25 mouse cellular contexts compared by ENCODE assay signal in genomic region chr7:139842397-139842796, GRCm38 (mm10). TPM values are rescaled to one million over a fixed set of nuclear protein-coding genes. Genes with fewer than 3 reads are reported as not detected.
DNase-seq lines count a peak whose midpoint lies in the region; ATAC-seq and TF ChIP-seq lines count a peak whose summit lies in the region.
"Had no signal": no experiment of that assay in that cellular context is flagged by ENCODE, and none has a peak within 500 bp of the region (broad histone marks: within the 10 kb centered on the region; RNA-seq: fewer than 3 reads in every experiment).

No protein-coding gene starts in this region.

- H3K79me2 ChIP-seq in C2C12 (ENCODE audit: control insufficient read depth, insufficient read depth), result no peaks in the 10 kb centered on the region

- no peaks in the 10 kb centered on the region for H3K9me3 ChIP-seq in hindbrain, postnatal 0 days (ENCODE audit: low read length)
- H3K9me3 ChIP-seq in hindbrain, embryonic 14.5 days (ENCODE audit: control insufficient read depth, low read length), result no peaks in the 10 kb centered on the region
- H3K9me3 ChIP-seq in lung, embryonic 14.5 days (ENCODE audit: low read depth, low read length), result no peaks in the 10 kb centered on the region
- H3K9me3 ChIP-seq: heart, embryonic 12.5 days; heart, embryonic 15.5 days; hindbrain, embryonic 13.5 days had no signal

- H3K27me3 ChIP-seq in hindbrain, postnatal 0 days (ENCODE audit: insufficient read depth, low read length), result no peaks in the 10 kb centered on the region
- H3K27me3 ChIP-seq in hindbrain, embryonic 14.5 days (ENCODE audit: control insufficient read depth, insufficient read depth, low read length), result no peaks in the 10 kb centered on the region
- H3K27me3 ChIP-seq in lung, embryonic 14.5 days (ENCODE audit: insufficient read depth, low read length), result no peaks in the 10 kb centered on the region
- H3K27me3 ChIP-seq in C2C12 (ENCODE audit: control insufficient read depth, insufficient read depth, insufficient read length), result no peaks in the 10 kb centered on the region
- H3K27me3 ChIP-seq: hindbrain, embryonic 13.5 days had no signal

- WGBS in hindbrain, postnatal 0 days, result 44% methylated on average over 6 of the region's 6 CpGs
- 63% methylated on average over 6 of the region's 6 CpGs for WGBS in hindbrain, embryonic 14.5 days
- WGBS in lung, embryonic 14.5 days, result 45% methylated on average over 6 of the region's 6 CpGs

- H3K27ac ChIP-seq in hindbrain, postnatal 0 days, result no peak overlapping the region
- H3K27ac ChIP-seq in hindbrain, embryonic 14.5 days, result no peak overlapping the region
- no peak overlapping the region for H3K27ac ChIP-seq in lung, embryonic 14.5 days (ENCODE audit: low read depth)
- H3K27ac ChIP-seq: gastrocnemius, adult 2 months; heart, embryonic 15.5 days; hindbrain, embryonic 10.5 days; hindbrain, embryonic 13.5 days had no signal

- DNase-seq in hindbrain, postnatal 0 days (ENCODE audit: low spot score), result peak; percentile 14
- DNase-seq in hindbrain, embryonic 14.5 days (ENCODE audit: low spot score), result no peak
- DNase-seq in lung, embryonic 14.5 days, result peak; percentile 25
- DNase-seq in lung, postnatal 36 days, result no peak
- peak; percentile 15 for DNase-seq in skeletal muscle tissue, adult 2 months (ENCODE audit: low read depth, low spot score)
- no peak for DNase-seq in right cerebral cortex, postnatal 36 days (ENCODE audit: low spot score in 2 of 2)
- DNase-seq: adrenal gland, adult 2 months; adrenal gland, postnatal 14 days; B cell, adult 2 months; cerebellum, adult 11 months; cerebellum, adult 2 months; forebrain, postnatal 0 days; gastrocnemius, adult 2 months; gastrocnemius, postnatal 14 days; heart, adult 18-20 months; heart, postnatal 10 days; heart, postnatal 36 days had no signal

- no peaks in the 10 kb centered on the region; the same call in 1 of the 2 replicates for H3K36me3 ChIP-seq in hindbrain, postnatal 0 days (ENCODE audit: insufficient read depth, low read length)
- no peaks in the 10 kb centered on the region; the same call in 1 of the 2 replicates for H3K36me3 ChIP-seq in hindbrain, embryonic 14.5 days (replicated peaks; ENCODE audit: control insufficient read depth, insufficient read depth)
- H3K36me3 ChIP-seq in lung, embryonic 14.5 days (ENCODE audit: insufficient read depth), result no peaks in the 10 kb centered on the region
- H3K36me3 ChIP-seq in C2C12 (ENCODE audit: control insufficient read depth, insufficient read depth), result no peaks in the 10 kb centered on the region
- H3K36me3 ChIP-seq: heart, embryonic 12.5 days; heart, embryonic 15.5 days had no signal

- no peak; the same call in 1 of the 2 replicates for ATAC-seq in hindbrain, postnatal 0 days
- ATAC-seq in hindbrain, embryonic 14.5 days (ENCODE audit: low FRiP score), result no peak
- no peak for ATAC-seq in lung, embryonic 14.5 days (ENCODE audit: insufficient read depth)
- ATAC-seq: CD4-positive, CD25-positive, alpha-beta regulatory T cell, adult 4 months; forebrain, embryonic 14.5 days had no signal

- no peaks in the 10 kb centered on the region for H3K79me3 ChIP-seq in C2C12 (ENCODE audit: low read depth)

- H3K4me2 ChIP-seq in hindbrain, postnatal 0 days (ENCODE audit: low read depth, low read length), result no peak overlapping the region
- no peak overlapping the region for H3K4me2 ChIP-seq in hindbrain, embryonic 14.5 days (replicated peaks)
- no peak overlapping the region for H3K4me2 ChIP-seq in lung, embryonic 14.5 days
- H3K4me2 ChIP-seq: heart, embryonic 12.5 days; heart, embryonic 15.5 days; hindbrain, embryonic 13.5 days had no signal

- no peak overlapping the region for H3ac ChIP-seq in C2C12 (ENCODE audit: control insufficient read depth, insufficient read length, low read depth)

- TF ChIP-seq CTCF in hindbrain, postnatal 0 days (IDR thresholded peaks at IDR 0.05; ENCODE audit: low read depth), result no peak
- no peak for TF ChIP-seq CTCF in lung, embryonic 14.5 days (IDR thresholded peaks at IDR 0.05; ENCODE audit: low read depth)
- TF ChIP-seq CTCF in C2C12 (IDR thresholded peaks at IDR 0.05; ENCODE audit: control insufficient read depth, insufficient read depth, insufficient read length), result no peak

- no peak overlapping the region for H3K9ac ChIP-seq in hindbrain, postnatal 0 days (replicated peaks; ENCODE audit: low read length)
- H3K9ac ChIP-seq in hindbrain, embryonic 14.5 days, result no peak overlapping the region
- no peak overlapping the region for H3K9ac ChIP-seq in lung, embryonic 14.5 days
- H3K9ac ChIP-seq: forebrain, postnatal 0 days; heart, embryonic 12.5 days; heart, embryonic 15.5 days; hindbrain, embryonic 13.5 days had no signal

- no peak overlapping the region for H3K4me3 ChIP-seq in hindbrain, postnatal 0 days (ENCODE audit: low read length)
- no peak overlapping the region for H3K4me3 ChIP-seq in hindbrain, embryonic 14.5 days (replicated peaks; ENCODE audit: low read length)
- H3K4me3 ChIP-seq in lung, embryonic 14.5 days (ENCODE audit: low read depth, low read length), result no peak overlapping the region
- H3K4me3 ChIP-seq in C2C12 (ENCODE audit: insufficient read depth, poor library complexity, severe bottlenecking), result no peak overlapping the region
- H3K4me3 ChIP-seq: gastrocnemius, adult 2 months; heart, embryonic 12.5 days; heart, embryonic 15.5 days; hindbrain, embryonic 10.5 days; hindbrain, embryonic 13.5 days had no signal

- peaks cover 5% of the 10 kb centered on the region; the same call in 1 of the 2 replicates for H3K4me1 ChIP-seq in hindbrain, postnatal 0 days (ENCODE audit: insufficient read depth, low read length)
- H3K4me1 ChIP-seq in hindbrain, embryonic 14.5 days (replicated peaks; ENCODE audit: control insufficient read depth, insufficient read depth, low read length), result peaks cover 5% of the 10 kb centered on the region; the same call in 1 of the 2 replicates
- H3K4me1 ChIP-seq in lung, embryonic 14.5 days (ENCODE audit: insufficient read depth), result no peaks in the 10 kb centered on the region
- H3K4me1 ChIP-seq: heart, embryonic 15.5 days had no signal

TF ChIP-seq in C2C12, 6 proteins besides CTCF, POLR2A, EP300 and RAD21:
- TF ChIP-seq MAX (IDR thresholded peaks at IDR 0.05), result no peak
- no peak for TF ChIP-seq MYOG (IDR thresholded peaks at IDR 0.05; ENCODE audit: control insufficient read depth, extremely low read depth, insufficient read length)
- TF ChIP-seq USF1 (IDR thresholded peaks at IDR 0.05; ENCODE audit: low read depth), result no peak
- no peak for TF ChIP-seq CEBPB (IDR thresholded peaks at IDR 0.05; ENCODE audit: low read depth)
- peak; percentile 59 for TF ChIP-seq MYOD1 (IDR thresholded peaks at IDR 0.05; ENCODE audit: control insufficient read depth, insufficient read length, low read depth)
- TF ChIP-seq FOSL1 (IDR thresholded peaks at IDR 0.05; ENCODE audit: insufficient read depth, low read length, poor library complexity, severe bottlenecking), result no peak

RNA-seq across cellular contexts. Expression of gene Adgra1, which starts 8.4 kb away (rescaled TPM):
- 28.5 and 34.4 TPM in 2 replicates for total RNA-seq in hindbrain, postnatal 0 days (2014; rRNA removed)
- 48.9 and 53.3 TPM in 2 replicates for polyA plus RNA-seq in hindbrain, postnatal 0 days (2015; fragmentation: Nextera tagmentation; extraction: Ambion mirVana)
- 18.6 and 20.3 TPM in 2 replicates for polyA plus RNA-seq in hindbrain, embryonic 14.5 days (2014; fragmentation: Nextera tagmentation; extraction: Ambion mirVana)
- polyA plus RNA-seq in lung, embryonic 14.5 days (2014; fragmentation: Nextera tagmentation; extraction: Ambion mirVana), result not detected in 2 replicates
- polyA plus RNA-seq in C2C12 (2012; fragmentation: generic; extraction: Trizol), result 0.14 TPM
- total RNA-seq: heart, postnatal 10 days; heart, postnatal 36 days; MEL had no signal
- polyA plus RNA-seq: CD4-positive, CD25-positive, alpha-beta regulatory T cell, adult 4 months; heart, embryonic 15.5 days had no signal

RNA-seq across cellular contexts. Expression of gene Kndc1, which starts 52.1 kb away (rescaled TPM):
- 53.6 and 63.1 TPM in 2 replicates for total RNA-seq in hindbrain, postnatal 0 days (2014; rRNA removed)
- 12.7 and 12.8 TPM in 2 replicates for polyA plus RNA-seq in hindbrain, postnatal 0 days (2015; fragmentation: Nextera tagmentation; extraction: Ambion mirVana)
- polyA plus RNA-seq in hindbrain, embryonic 14.5 days (2014; fragmentation: Nextera tagmentation; extraction: Ambion mirVana), result 25.6 and 29.1 TPM in 2 replicates
- 0.45 and 0.53 TPM in 2 replicates for polyA plus RNA-seq in lung, embryonic 14.5 days (2014; fragmentation: Nextera tagmentation; extraction: Ambion mirVana)
- not detected for polyA plus RNA-seq in C2C12 (2012; fragmentation: generic; extraction: Trizol)
- total RNA-seq: gastrocnemius, adult 2 months; heart, postnatal 10 days; heart, postnatal 36 days; MEL had no signal

Comparison
In these comparisons a context has a peak if more than half of its experiments do, and no peak if none do; other contexts are left out.
1. DNase-seq: peak in hindbrain, postnatal 0 days (single experiment), lung, embryonic 14.5 days (single experiment) and skeletal muscle tissue, adult 2 months (single experiment); none in hindbrain, embryonic 14.5 days (single experiment), lung, postnatal 36 days (single experiment) and right cerebral cortex, postnatal 36 days (0 of 2).
2. RNA of gene Adgra1, which starts 8.4 kb away (polyA plus RNA-seq): 48.9 to 53.3 TPM in hindbrain, postnatal 0 days and 18.6 to 20.3 TPM in hindbrain, embryonic 14.5 days; 0.14 TPM in C2C12 (single experiment) and not detected in lung, embryonic 14.5 days; every median in the first group is over 10 times any median in the second.